Mouse (Mus musculus): Measurements from ENCODE around the gene Ube4a.

DNA sequence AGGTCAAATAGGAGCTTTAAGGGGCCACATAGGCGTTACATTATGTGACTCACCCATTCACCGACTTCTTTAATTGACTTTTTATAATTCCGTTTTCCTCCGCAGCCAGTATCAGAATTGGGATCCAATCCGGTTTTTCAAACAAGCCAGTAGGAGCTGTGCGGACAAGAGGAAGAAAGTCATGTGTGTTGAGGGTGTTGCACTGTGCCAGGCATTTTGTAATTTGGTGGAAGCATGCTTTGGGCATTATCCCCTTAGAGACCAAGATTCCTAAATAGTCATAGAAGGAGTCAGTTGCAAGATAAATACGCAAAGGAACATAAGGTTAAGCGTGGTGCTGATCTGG is 44.3 kb downstream of the Ube4a start:
- no peak for TF ChIP-seq CTCF (IDR thresholded peaks at IDR 0.05; ENCODE audit: low read depth)
- TF ChIP-seq EP300 (IDR thresholded peaks at IDR 0.05; ENCODE audit: low read depth): no peak

Measured in liver, embryonic 14.5 days (tissue).